Comparison of ENCODE assay signal across 8 mouse cellular contexts in the genomic region with DNA sequence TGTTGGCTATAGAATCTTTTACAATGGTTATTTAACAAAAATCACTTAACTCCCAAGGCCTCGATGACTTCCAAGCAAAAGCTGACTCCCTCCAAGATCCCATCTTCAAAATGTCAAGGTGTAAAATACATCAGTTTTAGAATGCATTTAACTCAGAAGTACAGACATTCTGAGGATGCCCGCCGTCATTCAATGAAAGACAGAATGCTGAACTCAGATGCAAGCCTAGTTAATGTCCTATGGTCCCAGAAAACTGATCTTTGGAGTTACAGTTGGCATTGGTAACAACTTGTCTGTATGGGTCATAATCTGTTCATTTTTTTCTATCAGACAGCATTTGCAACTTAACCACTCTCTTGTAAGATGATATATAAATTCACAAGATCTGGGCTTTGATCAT. TPM values are rescaled to one million over a fixed set of nuclear protein-coding genes. Genes with fewer than 3 reads are reported as not detected.
DNase-seq lines count a peak whose midpoint lies in the region; ATAC-seq and TF ChIP-seq lines count a peak whose summit lies in the region.

No protein-coding gene starts in this region.

- H3K27me3 ChIP-seq in heart, postnatal 0 days (ENCODE audit: control insufficient read depth, insufficient read depth, low read length), result no peaks in the 10 kb centered on the region
- H3K27me3 ChIP-seq in hindbrain, embryonic 11.5 days (ENCODE audit: control insufficient read depth, insufficient read depth, low read length), result no peaks in the 10 kb centered on the region
- H3K27me3 ChIP-seq in midbrain, embryonic 10.5 days (ENCODE audit: low read depth, poor library complexity, severe bottlenecking), result no peaks in the 10 kb centered on the region

- peak overlapping the region; percentile 79 for H3K27ac ChIP-seq in heart, postnatal 0 days (ENCODE audit: low read depth)
- peak overlapping the region; percentile 76 for H3K27ac ChIP-seq in bone marrow, adult 2 months (ENCODE audit: control insufficient read depth, insufficient read depth, low read depth, low read length, poor library complexity)
- peak overlapping the region; percentile 83 for H3K27ac ChIP-seq in hindbrain, embryonic 11.5 days (ENCODE audit: low read depth, low read length)
- peak overlapping the region; percentile 94 for H3K27ac ChIP-seq in midbrain, embryonic 10.5 days (replicated peaks)

- no peaks in the 10 kb centered on the region for H3K9me3 ChIP-seq in heart, postnatal 0 days (replicated peaks; ENCODE audit: control insufficient read depth, low read length)
- H3K9me3 ChIP-seq in hindbrain, embryonic 11.5 days (ENCODE audit: control insufficient read depth, low read length), result no peaks in the 10 kb centered on the region
- H3K9me3 ChIP-seq in midbrain, embryonic 10.5 days (replicated peaks), result no peaks in the 10 kb centered on the region

- WGBS in heart, postnatal 0 days, result 81% methylated on average over 3 of the region's 3 CpGs
- 48% methylated on average over 3 of the region's 3 CpGs for WGBS in bone marrow, adult 2 months
- WGBS in hindbrain, embryonic 11.5 days, result 86% methylated on average over 3 of the region's 3 CpGs
- WGBS in midbrain, embryonic 10.5 days, result 91% methylated on average over 3 of the region's 3 CpGs

- TF ChIP-seq POLR2A in bone marrow, adult 2 months (IDR thresholded peaks at IDR 0.05; ENCODE audit: borderline replicate concordance, control insufficient read depth, low read depth, low read length), result no peak

- H3K36me3 ChIP-seq in heart, postnatal 0 days (replicated peaks; ENCODE audit: control insufficient read depth, insufficient read depth, low read length), result peaks cover 26% of the 10 kb centered on the region
- H3K36me3 ChIP-seq in hindbrain, embryonic 11.5 days (ENCODE audit: control insufficient read depth, insufficient read depth, low read length), result no peaks in the 10 kb centered on the region
- peaks cover 15% of the 10 kb centered on the region for H3K36me3 ChIP-seq in midbrain, embryonic 10.5 days

- TF ChIP-seq EP300 in heart, postnatal 0 days (IDR thresholded peaks at IDR 0.05; ENCODE audit: low read depth), result no peak

- 0 out of 2 replicates have a peak overlapping the region, but pooled peaks have one; percentile 22 for H3K9ac ChIP-seq in heart, postnatal 0 days (replicated peaks; ENCODE audit: low read depth, low read length)
- peak overlapping the region; percentile 43; the same call in 1 of the 2 replicates for H3K9ac ChIP-seq in hindbrain, embryonic 11.5 days (ENCODE audit: low read depth, low read length)

- H3K4me1 ChIP-seq in heart, postnatal 0 days (ENCODE audit: control insufficient read depth, insufficient read depth), result peaks cover 3% of the 10 kb centered on the region; the same call in 1 of the 2 replicates
- H3K4me1 ChIP-seq in bone marrow, adult 2 months (ENCODE audit: control insufficient read depth, insufficient read depth, low read length), result no peaks in the 10 kb centered on the region
- H3K4me1 ChIP-seq in hindbrain, embryonic 11.5 days (replicated peaks; ENCODE audit: control insufficient read depth, insufficient read depth, low read length), result no peaks in the 10 kb centered on the region; the same call in 1 of the 2 replicates
- peaks cover 40% of the 10 kb centered on the region for H3K4me1 ChIP-seq in midbrain, embryonic 10.5 days

- peak overlapping the region; percentile 85 for H3K4me3 ChIP-seq in heart, postnatal 0 days (ENCODE audit: low read depth, low read length)
- H3K4me3 ChIP-seq in bone marrow, adult 2 months (replicated peaks; ENCODE audit: control insufficient read depth, low read depth, low read length), result no peak overlapping the region
- peak overlapping the region; percentile 11; the same call in 1 of the 2 replicates for H3K4me3 ChIP-seq in hindbrain, embryonic 11.5 days (ENCODE audit: low read depth, low read length)
- H3K4me3 ChIP-seq in midbrain, embryonic 10.5 days, result peak overlapping the region; percentile 82

- no peak for DNase-seq in heart, postnatal 0 days (ENCODE audit: low spot score)
- DNase-seq in heart, adult 18-20 months, result no peak
- no peak for DNase-seq in hindbrain, embryonic 11.5 days (ENCODE audit: low spot score)
- DNase-seq in midbrain, embryonic 10.5 days (ENCODE audit: low spot score), result no peak
- DNase-seq in frontal cortex, postnatal 14 days (ENCODE audit: low spot score in 2 of 2), result no peak
- DNase-seq in spleen, adult 12 weeks (ENCODE audit: low spot score), result no peak
- no peak for DNase-seq in right cerebral cortex, postnatal 10 days (ENCODE audit: low spot score in 2 of 2)

- ATAC-seq in heart, postnatal 0 days (ENCODE audit: insufficient read depth, low read depth), result no peak
- ATAC-seq in hindbrain, embryonic 11.5 days (ENCODE audit: low FRiP score), result no peak

- no peak for TF ChIP-seq CTCF in heart, postnatal 0 days (IDR thresholded peaks at IDR 0.05; ENCODE audit: low read depth)
- no peak for TF ChIP-seq CTCF in bone marrow, adult 2 months (IDR thresholded peaks at IDR 0.05; ENCODE audit: control insufficient read depth, insufficient read depth, low read length)

- H3K4me2 ChIP-seq in heart, postnatal 0 days (ENCODE audit: low read depth, low read length), result peak overlapping the region; percentile 68
- peak overlapping the region; percentile 31 for H3K4me2 ChIP-seq in hindbrain, embryonic 11.5 days (replicated peaks; ENCODE audit: low read depth, low read length)

RNA-seq across cellular contexts. Expression of gene Haus3, which starts 0.6 kb away (rescaled TPM):
- total RNA-seq in heart, postnatal 0 days (2014; rRNA removed; ENCODE audit: low replicate concordance), result 5.6 and 17.9 TPM in 2 replicates
- 11.4 and 11.6 TPM in 2 replicates for polyA plus RNA-seq in heart, postnatal 0 days (2015; fragmentation: Nextera tagmentation; extraction: Ambion mirVana)
- 1 to 10 TPM; 5.3 TPM for total RNA-seq in heart, adult 18-20 months (2021)
- 18.4 and 37.5 TPM in 2 replicates for polyA plus RNA-seq in bone marrow, adult 2 months (2011; ENCODE audit: insufficient read depth, insufficient read length, low replicate concordance, missing spikeins)
- 44.1 and 46.9 TPM in 2 replicates for polyA plus RNA-seq in hindbrain, embryonic 11.5 days (2014; fragmentation: Nextera tagmentation; extraction: Ambion mirVana)
- 46.5 and 52.2 TPM in 2 replicates for polyA plus RNA-seq in midbrain, embryonic 10.5 days (2016; fragmentation: Nextera tagmentation; extraction: Ambion mirVana)

RNA-seq across cellular contexts. Expression of gene Poln, which starts 0.7 kb away (rescaled TPM):
- 0.19 TPM in 1 of 2 replicates, not detected in the other for total RNA-seq in heart, postnatal 0 days (2014; rRNA removed; ENCODE audit: low replicate concordance)
- polyA plus RNA-seq in heart, postnatal 0 days (2015; fragmentation: Nextera tagmentation; extraction: Ambion mirVana), result 0.54 and 1.3 TPM in 2 replicates
- total RNA-seq in heart, adult 18-20 months (2021), result 10 to 100 TPM; 10.9 to 13.0 TPM
- 4.3 and 6.2 TPM in 2 replicates for polyA plus RNA-seq in bone marrow, adult 2 months (2011; ENCODE audit: insufficient read depth, insufficient read length, low replicate concordance, missing spikeins)
- polyA plus RNA-seq in hindbrain, embryonic 11.5 days (2014; fragmentation: Nextera tagmentation; extraction: Ambion mirVana), result 0.26 and 1.2 TPM in 2 replicates
- polyA plus RNA-seq in midbrain, embryonic 10.5 days (2016; fragmentation: Nextera tagmentation; extraction: Ambion mirVana), result 0.66 and 1.2 TPM in 2 replicates

RNA-seq across cellular contexts. Expression of gene Mxd4, which starts 17.6 kb away (rescaled TPM):
- 104 and 114 TPM in 2 replicates for total RNA-seq in heart, postnatal 0 days (2014; rRNA removed; ENCODE audit: low replicate concordance)
- polyA plus RNA-seq in heart, postnatal 0 days (2015; fragmentation: Nextera tagmentation; extraction: Ambion mirVana), result 22.5 and 24.5 TPM in 2 replicates
- total RNA-seq in heart, adult 18-20 months (2021), result 10 to 100 TPM; 68.7 to 77.8 TPM
- 21.8 and 51.1 TPM in 2 replicates for polyA plus RNA-seq in bone marrow, adult 2 months (2011; ENCODE audit: insufficient read depth, insufficient read length, low replicate concordance, missing spikeins)
- polyA plus RNA-seq in hindbrain, embryonic 11.5 days (2014; fragmentation: Nextera tagmentation; extraction: Ambion mirVana), result 23.7 and 29.2 TPM in 2 replicates
- polyA plus RNA-seq in midbrain, embryonic 10.5 days (2016; fragmentation: Nextera tagmentation; extraction: Ambion mirVana), result 14.7 and 22.7 TPM in 2 replicates
